Mouse (Mus musculus): ENCODE measurements around the gene Daxx.
A peak's percentile ranks its signal among the peaks of the same experiment; 100 is the strongest.
"Not testable (repeated sequence)": the region's sequence is repeated elsewhere in the genome, so short reads cannot be mapped to it uniquely, and the experiment has no call there.

Gene Daxx

DNA sequence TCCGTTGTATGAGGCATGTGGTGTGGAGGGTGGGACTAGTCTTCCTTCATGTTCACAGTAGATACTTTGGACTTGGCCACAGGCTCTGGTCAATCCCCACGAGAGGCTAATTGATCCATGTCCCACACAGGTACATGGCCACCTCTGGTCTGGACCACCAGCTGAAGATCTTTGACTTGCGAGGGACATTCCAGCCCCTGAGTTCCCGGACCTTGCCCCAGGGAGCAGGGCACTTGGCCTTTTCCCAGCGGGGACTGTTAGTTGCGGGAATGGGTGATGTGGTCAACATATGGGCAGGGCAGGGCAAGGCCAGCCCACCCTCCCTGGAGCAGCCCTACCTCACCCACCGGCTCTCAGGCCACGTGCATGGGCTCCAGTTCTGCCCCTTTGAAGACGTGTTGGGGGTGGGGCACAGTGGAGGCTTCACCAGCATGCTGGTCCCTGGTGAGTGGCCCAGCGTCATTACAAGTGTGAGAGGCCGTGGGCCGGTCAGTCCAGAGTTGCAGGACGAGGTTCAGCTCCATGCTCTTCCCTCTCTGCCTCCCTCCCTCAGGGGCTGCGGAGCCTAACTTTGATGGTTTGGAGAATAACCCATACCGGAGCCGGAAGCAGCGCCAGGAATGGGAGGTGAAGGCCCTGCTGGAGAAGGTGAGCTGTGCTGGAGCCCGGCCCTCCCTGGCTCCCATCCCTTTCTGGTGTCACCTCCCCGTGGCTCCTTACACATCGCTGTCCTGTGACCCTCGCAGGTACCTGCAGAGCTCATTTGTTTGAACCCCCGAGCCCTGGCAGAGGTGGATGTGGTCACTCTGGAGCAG lies 39.1 kb downstream of the Daxx start:
- no peak for DNase-seq

DNA sequence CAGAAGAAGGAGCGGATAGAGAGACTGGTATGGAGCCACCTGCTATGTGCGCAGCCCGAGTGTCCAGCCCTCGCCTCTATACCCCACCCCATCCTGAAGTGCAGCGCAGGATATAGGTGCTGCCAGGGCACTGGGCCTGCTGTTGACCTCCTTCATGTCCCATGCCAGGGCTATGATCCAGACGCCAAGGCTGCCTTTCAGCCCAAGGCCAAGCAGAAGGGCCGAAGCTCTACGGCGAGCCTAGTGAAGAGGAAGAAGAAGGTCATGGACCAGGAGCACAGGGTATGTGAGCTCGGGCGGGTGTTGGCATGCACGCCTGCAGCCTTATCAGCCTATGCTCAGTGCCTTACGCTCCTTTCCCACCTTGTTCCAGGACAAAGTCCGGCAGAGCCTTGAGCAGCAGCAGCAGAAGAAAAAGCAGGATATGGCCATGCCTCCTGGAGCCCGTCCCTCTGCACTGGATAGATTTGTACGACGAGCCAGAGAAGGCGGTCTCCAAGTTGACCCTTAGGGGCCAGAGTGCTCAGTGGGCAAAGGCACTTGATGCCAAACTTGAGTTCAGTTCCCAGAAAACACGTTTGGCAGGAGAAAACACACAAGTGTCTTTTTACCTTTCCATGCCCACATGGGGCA lies 39.8 kb downstream of the Daxx start:
- no peak for DNase-seq

DNA sequence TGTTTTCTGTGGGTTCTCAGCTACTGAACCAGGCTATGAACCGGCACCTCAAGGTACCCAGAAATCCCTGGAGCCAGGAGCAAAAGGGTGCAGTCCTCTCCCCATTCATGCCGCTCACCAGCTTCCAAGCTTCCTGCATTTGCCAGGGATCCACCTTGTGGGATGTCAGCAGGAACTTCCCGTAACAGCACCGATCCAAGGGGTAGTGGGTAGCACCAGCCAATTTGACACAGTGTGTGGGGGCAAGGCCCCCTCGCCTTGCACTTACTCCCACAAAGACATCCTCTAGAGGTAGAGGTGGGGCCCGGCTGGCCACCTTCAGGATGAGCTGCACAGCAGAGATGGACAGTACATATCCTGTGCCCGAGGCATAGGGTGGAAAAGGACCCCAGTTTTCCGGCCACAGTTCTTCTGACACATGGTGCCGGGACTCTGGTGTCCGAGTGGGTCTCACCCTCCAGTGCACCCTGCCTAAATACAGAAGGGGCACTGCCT lies 41.0 kb downstream of the Daxx start:
- no peak for DNase-seq

DNA sequence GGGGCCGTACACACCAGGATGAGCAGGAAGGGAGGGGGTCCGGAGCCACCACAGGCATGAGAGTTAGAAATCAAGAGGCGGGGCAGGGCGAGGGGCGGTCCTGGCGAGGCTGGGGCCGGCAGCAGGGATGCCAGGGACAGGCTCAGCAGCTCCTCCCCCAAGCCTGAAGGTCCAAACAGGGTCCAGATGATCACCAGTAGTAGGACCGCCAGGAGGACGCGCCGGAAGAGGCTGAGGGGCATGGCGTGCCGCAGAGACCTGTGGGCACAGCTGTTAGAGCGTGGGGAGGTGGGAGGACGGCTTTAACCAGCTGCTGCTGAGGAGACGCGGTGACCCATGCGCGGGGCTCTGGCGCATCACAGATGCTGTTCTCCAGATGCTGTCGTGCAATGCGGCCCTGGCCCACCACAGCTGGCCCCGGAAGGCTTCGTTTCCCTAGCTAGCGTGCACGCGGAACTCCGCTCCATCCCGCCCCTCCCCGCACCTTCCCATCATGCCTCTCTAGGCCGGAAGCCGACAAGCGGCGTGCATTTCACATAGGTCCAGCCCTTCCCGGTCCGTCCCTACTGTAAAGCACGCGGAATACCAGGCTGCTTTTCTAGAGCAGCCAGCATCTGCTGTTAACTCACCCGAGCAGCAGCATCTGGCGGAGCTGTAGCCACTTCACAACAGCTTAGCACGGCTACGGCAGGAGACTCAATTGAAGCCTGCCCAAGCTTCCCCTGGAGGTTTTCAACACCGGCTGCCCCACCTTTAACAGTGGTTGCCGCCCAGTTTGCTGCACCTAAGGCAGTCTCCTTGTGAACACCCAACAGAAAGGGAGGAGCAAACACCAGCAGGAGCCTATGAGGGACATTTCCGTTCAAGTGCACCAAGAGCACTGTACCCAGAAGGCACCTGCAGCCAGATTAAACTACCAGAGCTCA lies 42.1 kb downstream of the Daxx start, which contains the start of gene B3galt4:
Gene B3galt4 (minus strand): TSS at position 468 of the 926 bp plus-strand sequence.
- DNase-seq, result peak; percentile 91

DNA sequence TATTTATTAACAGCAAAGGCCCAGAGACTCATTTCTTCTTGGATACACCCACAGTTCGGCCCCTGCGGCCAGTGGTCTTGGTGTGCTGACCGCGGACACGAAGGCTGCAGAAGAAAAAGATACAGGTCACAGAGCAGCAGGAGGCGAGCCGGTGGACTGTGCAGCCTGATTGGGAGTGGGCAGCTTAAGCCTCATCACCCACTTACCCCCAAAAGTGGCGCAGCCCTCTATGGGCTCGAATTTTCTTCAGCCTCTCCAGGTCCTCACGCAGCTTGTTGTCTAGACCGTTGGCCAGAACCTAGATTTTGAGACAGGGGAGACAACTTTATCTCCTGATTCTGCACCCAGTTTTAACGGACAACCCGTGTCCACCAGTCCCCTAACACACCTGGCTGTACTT lies 42.8 kb downstream of the Daxx start:
- DNase-seq, result not testable (repeated sequence)

DNA sequence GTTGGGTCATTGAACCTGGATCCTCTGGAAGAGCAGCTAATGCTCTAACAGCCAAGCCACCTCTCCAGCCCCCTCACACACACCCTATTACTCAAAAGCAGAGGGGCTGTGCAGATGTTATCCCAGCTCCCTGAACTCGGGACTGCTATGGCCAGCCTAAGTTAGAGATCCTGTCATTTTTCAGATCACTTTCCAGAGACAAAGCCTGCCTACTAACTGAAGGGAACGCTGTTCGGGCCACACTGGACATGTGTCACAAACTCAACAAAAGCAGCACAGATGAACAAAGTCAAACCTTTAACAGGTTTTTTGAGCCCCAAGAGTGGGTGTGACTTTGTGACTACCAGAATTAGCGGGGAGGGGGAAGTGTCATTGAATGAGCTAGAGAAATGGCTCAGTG lies 43.7 kb downstream of the Daxx start:
- DNase-seq, result no peak

DNA sequence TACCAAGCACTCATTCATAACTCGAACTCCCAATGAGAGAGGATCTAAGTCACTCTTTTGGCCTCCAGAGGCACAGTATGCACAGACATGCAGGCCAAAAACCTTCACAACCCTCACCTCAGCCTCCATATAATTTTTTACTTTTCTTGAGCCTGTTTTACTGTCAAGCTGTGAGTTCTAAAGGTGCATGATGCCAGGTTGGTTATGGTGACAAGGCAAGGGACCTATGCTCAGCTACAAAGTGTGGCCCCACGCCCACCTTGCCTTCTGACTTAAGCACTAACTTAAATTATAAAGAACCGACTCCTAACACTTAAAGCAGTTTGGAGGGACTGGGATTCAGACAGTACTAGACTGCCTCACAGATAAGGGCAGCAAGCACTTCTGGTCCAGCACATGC lies 44.1 kb downstream of the Daxx start:
- no peak for DNase-seq

DNA sequence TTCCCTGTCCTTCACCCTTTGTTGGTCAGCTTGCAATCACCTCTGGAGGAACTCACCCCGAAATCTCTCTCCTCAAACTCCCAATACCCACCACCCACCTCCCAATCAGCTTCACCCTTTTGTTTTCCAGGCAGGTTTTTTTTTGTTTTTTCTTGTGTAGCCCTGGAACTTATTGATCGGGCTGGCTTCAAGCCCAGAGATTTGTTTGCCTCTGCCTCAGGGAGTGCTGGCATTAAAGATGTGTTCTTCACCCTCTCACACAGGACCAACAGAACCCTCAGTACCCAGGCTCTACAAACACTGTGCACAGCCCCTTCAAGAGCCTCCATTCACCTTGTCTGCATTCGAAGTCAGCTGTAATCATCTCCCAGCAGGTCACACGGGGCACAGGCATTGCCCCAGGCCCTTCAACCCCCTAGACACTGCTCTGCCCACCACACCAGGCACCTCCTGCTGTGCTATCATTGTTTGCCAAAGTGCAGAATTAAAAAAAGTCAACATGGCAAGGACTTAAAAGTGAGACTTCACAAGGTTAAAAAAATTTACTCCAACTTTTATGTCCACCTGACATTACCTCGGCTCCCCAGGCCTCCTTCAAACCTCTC lies 44.8 kb downstream of the Daxx start:
- DNase-seq, result no peak

DNA sequence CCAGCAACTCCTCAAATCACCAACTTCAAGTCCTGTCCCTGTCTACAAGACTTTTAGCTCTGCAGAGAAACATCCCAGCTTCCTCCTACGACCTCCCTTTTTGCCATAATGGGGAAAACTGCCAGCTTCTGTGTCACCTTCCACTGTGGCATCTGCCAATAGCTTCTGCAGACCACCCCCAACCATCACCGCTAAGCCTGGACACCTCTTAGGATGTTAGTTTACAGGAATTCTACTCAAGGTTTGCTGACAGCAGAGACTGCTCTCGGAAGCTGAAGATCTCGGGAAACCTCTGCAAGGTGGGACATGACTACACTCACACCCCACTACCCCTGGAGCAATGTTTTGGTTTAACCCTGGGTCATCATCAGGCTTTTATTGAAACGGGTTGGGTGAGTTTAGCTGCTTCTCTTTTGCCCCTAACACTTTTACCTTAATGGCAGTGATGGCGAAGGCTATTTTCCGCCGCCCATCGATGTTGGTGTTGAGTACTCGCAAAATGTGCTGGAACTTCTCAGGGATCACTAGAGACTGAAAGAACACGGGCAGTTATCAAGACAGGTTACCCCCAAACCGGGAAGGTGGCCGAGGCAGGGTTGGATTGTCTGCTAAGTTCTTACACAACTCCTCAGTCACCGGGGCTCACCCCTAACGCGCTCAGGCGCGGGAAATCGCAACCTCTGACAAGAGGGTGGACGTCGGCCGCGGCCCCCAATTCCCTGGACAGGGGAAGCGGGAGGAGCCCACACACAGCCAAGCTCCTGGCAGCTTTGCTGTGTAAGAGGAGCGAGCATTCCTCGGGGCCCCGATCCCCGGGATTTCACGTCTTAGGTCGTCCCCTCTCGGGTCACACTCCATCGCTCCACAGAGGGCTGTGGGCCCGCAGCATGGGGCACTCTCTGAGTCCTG lies 45.7 kb downstream of the Daxx start:
- DNase-seq, result peak; percentile 53

DNA sequence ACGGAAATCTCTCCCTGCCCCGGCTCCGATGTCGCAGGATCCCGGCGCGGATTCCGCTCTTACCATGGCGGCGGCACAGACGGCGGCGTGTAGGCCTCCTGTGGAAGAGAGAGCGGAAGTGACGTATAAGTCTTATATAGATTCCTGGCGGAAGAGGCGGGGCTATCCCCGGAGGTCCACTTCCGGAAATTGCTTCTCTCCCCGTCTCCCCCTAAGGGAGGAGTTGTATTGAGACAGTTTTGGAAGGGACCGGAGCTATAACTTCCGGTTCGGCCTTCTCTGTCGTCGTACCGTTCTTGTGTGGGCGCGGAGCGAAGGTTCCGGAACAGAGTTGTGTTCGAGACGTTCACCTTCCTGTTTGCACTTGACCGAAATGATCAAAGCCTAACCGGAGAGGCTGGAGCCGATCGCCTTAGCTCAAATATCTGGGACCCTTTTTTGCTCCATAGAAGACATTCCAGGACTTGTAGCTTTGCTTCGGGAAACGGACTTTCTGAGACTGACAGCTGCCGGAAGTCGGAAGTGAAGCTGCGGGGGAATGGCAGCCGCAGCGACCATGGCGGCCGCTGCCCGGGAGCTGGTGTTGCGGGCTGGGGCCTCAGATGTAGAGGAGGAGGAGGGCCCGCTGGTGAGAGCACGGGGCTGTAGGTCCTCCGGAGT lies 46.5 kb downstream of the Daxx start, which contains the start of the genes Vps52 and Rps18:
Gene Vps52 (plus strand): TSS at position 258 of the 660 bp plus-strand sequence.
Gene Rps18 (minus strand): TSS at position 447 of the 660 bp plus-strand sequence.
- peak; percentile 98 for DNase-seq

DNA sequence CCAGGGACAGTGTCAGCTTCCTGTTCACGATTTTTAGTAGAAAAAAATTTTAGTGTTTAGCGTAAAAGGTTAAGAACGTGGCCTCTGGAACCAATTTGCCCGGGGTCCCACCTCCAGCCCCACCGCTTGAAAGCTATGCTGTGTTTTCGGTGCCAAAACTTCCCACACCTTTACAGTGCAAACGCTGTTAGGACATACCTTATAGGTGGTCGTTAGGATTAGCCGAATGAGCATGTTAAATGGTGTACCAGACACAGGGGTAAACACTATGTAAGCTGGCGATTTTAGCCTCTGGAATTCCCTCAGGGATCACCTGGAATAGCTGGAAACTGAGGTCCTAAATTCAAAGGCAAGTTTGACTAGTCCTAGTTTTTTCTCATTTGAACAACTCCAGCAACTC lies 47.1 kb downstream of the Daxx start:
- no peak for DNase-seq

DNA sequence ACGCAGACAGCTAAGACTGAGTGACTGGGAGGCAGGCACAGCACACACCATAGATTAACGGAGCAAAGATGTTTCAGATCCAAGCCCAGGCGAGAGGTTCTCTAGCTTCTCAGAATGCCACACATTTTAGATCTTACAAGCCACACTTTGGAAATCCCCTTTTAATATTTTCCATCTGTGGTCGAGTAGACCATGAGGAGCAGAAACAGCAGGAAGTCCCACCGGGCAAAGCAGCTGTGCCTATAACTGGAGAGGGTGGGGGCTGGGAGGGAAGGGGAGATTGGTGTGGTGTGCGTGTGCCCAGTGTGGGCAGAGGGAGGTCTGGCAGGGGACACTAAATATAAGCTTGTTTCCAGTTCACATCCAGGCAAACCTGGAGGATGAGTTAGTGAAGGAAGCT lies 48.3 kb downstream of the Daxx start:
- no peak for DNase-seq

DNA sequence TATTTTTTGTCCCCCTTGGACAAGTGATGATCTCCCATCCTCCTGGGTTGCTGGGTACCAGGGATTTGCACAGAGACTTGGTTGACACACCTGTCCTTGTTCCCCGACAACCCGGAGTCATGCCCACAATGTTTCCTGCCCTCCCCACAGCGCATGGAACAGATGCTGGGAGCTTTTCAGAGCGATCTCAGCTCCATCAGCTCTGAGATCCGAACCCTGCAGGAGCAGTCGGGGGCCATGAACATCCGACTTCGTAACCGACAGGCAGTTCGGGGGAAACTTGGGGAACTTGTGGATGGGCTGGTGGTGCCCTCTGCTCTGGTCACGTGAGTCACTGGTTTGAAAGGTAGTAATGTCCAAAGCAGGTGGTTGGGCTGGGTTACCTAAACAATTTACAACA lies 49.2 kb downstream of the Daxx start:
- DNase-seq, result no peak

DNA sequence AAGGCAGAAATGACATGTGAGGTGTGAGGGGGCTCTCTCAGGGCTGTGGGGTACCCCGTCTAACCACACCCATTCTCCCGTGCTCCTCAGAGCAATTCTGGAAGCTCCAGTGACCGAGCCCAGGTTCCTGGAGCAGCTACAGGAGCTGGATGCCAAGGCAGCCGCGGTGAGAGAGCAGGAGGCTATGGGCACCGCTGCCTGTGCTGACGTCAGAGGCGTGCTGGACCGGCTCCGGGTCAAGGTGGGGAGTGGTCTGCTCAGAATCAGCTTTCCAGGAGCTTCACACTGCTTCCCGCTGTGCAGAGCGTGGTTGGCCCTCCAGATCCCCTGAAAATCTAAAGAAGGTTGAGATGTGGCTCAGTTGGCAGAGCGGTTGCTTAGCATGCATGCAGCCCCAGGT lies 49.9 kb downstream of the Daxx start:
- no peak for DNase-seq

DNA sequence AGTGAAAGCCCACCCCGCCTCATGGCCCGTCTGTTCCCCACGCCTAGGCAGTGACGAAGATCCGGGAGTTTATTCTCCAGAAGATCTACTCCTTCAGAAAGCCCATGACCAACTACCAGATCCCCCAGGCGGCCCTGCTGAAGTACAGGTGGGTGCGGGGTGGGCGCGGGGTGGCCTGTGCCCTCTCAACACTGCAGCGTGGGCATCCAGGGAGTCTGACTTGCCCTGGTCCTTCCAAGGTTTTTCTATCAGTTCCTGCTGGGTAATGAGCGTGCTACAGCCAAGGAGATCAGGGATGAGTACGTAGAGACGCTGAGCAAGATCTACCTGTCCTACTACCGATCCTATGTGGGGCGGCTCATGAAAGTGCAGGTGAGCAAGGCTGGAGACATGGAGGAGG lies 50.7 kb downstream of the Daxx start:
- no peak for DNase-seq

DNA sequence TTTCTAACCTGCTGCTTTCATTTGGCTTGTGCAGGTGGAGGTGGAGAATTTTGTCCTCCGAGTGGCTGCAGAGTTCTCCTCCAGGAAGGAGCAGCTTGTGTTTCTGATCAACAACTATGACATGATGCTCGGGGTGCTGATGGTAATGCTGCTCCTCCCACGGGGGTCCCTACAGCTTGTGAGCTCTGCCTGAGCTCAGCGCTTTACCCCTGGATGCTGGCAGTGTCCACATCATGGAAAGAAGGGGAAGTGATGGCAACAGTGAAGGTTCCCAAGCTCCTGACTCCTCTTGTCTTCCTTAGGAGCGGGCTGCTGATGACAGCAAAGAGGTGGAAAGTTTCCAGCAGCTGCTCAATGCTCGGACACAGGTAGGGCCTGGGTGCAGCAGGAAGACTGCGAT lies 53.7 kb downstream of the Daxx start:
- DNase-seq, result no peak
